Mouse (Mus musculus): ENCODE measurements around the gene Hlcs.

The Hlcs gene

DNA sequence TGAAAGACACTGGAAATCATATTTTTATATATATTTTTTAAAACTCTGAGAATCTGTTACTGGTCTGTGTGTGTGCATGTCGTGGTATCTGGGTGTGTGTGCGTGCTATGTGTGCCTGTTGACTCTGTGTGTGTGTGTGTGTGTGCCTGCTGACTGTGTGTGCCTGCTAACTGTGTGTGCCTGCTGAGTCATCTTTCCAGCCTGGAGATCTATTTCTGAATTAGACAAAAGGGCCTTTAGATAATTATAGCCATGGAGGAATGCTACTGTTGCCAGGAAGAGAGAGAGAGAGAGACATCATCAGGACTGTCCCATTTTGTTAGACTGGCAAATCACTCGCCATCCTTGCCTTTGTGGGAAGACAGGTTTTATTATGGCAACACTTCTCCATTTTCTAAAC is 103.7 kb downstream of the Hlcs start:
- in situ Hi-C loops (cut with MseI, MboI): no loop called here

DNA sequence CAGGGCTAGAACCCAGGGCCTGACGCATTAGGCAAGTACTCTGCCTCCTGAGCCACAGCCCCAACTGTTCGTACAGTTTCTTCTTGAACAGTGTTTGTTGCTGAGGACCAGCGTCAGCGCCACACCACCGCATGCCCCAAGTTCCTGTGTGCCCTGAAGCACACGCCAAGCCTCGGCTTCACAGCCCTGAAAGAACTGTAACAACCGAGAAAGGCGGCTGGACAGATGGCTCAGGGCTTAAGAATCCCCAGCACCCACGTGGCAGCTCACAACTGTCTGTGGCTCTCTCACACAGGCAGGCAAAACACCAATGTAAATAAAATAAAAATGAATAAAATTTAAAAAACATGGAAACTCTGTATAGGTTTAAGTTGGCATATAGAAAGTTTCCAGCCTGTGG is 104.5 kb downstream of the Hlcs start:
- in situ Hi-C loops (cut with MseI, MboI): no loop called here

DNA sequence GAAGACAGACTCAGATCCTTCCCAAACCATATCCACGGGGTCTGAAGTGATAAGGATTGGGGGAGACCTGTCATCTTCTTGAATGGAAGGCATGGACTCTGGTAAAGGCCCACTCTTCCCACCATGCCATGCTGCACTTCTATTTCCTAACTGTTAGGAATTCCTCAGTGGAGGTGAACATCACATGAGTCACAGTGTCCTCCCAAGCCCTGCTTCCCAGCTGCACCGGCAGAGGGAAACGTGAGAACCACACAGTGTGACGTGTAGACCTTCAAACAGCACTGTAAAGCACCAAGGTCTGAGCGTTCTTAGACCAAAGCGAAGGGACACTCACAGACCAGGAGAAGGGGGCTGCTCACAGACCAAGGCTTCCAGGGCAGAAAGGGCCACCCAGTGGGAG is 105.2 kb downstream of the Hlcs start:
- in situ Hi-C loops (cut with MseI, MboI): no loop called here

DNA sequence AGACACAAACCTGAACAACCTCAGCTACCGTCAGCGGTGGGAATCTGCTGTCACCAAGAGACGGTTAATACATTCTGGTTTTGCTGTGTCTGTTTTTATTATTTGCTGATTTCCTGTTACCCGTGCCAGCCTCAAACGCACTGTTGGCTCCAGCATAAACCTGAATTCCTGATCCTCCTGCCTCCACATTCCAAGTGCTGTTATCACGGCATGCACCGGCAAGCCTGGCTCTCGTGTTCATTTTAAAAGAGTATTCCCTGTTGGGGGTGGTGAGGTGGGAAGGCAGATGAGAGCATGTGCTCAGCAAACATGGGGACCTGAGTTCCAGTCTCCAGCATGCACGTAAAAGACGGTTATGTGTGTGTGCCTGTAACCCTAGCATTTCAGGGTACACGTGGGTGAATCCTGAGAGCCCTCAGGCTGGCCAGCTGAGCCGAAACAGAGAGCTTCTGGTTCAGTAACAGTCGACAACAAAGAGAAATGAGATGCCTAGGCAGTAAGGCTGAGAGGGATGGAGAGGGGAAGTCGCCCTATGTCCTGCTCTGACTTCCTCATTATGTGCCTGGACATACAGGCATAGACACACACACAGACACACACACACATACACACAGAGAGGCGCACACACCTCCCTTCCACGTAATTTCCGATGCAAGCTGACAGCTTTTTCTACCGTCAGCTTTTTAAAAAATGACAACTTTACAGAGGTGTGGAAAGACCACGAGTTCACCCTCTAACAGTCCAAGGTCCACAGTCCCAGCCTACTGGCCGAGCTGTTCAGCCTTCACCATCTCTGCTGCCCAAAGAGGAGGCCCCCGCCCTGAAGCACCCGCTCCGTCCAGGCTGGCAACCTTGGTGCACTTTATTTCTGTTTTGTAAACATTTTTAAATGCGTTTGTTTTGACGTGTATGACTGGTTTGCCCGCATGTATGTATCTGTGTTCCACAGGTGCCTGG is 107.6 kb downstream of the Hlcs start:
- in situ Hi-C loops (cut with MseI, MboI): no loop called here

DNA sequence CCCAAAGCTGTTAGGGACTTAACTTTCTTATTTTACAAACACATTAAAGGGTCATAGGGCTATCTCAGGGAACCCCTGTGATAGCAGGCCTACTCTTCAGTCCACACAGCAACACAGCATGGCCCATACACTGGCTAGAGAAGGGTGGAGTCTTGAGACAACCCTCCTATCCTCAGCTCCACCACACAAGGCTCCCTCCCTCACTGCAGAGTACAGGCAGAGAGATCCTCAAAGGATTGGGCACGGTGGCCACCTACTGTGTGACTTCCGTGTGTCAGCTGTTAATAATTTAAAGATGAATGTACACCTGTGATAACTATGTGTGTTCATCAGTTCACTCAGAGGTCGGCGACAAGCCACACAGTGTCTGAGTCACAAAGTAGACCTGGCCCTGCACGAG is 112.0 kb downstream of the Hlcs start:
- in situ Hi-C loops (cut with MseI, MboI): no loop called here

DNA sequence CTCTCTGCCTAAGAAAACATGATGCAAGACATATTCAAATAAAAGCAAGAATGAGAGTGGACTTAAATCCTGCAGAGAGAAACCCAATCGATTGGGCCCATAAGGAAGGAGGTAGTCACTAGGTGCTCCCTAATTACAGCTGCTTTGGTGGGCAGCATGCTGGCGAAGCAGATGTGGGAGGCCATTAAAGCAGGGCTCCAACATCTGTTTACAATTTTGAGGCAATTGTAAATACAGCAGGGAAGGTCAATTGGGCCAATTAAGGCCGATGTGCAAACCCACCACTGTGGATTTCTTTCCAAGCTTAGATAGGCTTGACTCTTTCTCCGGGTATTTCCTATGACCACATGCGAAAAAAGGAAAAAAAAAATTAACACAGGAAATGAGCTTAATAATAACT is 117.5 kb downstream of the Hlcs start:
- in situ Hi-C loops (cut with MseI, MboI): no loop called here

DNA sequence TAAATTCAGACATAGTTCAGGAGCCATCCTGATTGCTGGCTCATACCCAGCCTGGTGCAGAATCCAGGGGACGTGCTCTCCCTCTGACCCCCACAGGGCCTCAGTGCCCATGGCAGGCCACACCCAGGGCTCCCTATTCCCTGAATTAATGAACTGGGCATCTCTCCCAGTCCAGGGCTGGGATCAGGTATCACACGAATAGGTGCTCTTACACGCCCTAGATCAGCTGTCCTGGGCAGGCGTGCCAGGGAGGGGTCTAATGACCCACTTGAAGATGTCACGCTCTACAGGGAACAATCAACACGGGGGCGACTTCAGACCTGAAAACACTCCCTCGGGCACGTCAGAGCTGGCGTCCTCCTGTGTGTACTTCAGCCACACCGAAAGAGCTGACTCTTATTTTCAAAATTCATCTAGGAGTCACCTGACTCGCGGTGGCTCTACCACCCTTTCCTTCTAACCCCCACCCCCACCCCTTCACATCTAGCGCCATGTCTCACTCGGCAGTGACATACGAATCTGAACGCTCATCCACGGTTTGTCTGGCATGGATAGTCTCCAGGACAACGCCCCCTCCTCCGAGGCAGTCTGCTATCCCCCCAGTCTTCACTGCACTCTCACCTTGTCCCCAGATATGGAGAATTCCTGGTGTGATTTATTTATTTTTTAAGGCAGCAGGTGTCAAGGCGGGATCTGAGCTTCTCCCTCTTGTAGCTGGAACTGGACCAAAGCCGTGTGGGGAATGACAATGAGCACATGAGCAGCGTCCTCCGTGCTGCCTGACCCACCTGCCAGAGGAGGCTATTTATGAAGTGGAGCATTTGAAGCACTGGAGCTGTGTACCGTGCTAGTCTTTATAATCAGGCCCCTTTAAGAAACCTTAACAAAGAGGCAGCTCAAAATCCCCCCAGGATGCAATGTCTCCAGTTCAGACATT is 121.7 kb downstream of the Hlcs start:
- in situ Hi-C loops (cut with MseI, MboI): no loop called here

DNA sequence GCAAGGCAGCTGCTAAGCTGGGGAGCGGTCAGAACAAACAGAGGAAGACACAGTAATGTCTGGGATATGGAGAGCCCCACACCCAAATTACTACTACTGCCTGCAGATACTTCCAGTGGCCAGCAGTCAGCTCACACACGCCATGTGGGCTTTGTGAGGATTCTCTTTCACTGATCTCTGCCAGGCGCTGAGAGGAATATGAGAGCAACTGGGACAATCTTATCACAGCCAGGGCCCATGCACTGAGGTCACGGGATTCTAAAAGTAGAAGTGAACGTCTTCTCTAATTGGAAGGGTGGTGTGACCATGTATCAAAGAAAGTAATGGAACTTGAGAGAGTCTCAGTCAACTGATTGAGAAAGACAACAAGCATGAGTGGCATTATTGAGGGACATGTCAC is 123.1 kb downstream of the Hlcs start:
- in situ Hi-C loops (cut with MseI, MboI): no loop called here

DNA sequence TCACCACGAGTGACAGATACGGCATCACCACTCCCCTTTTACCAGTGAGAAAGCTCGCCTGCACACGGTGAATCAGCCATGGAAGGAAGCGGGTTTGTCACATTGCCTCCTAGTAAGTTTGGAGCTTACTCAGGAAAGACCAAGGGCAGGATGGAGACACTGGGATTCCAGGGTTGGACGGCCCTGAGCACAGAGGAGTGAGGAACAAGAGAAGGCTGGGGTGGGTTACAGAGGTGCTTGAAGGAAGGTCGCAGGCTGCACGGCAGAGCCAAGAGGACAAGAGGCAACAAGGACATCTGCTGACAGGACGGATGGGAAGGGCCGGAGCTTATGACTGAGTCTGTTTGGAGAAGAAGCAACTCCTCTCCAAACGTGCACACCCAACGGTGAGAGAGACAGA is 126.8 kb downstream of the Hlcs start:
- in situ Hi-C loops (cut with MseI, MboI): no loop called here

DNA sequence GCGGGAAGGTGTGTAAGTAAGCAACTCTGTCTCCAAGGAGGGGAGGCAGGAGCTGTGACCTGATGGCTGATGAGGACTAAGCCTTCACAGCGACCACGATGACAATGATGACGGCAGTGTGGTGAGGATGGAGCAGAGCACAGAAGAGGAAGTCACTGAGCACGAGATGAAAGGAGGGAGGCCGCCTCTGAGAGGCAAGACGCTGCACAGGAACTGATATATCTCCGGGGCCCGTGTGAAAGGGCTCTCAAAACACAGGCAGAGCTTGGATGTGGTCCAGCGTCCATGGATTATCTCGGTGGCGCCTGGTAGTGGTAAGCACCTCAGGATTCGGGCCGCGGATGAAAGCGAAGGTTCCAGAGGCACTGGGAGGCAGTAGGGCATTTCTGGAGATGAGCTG is 127.9 kb downstream of the Hlcs start:
- in situ Hi-C loops (cut with MseI, MboI): no loop called here

DNA sequence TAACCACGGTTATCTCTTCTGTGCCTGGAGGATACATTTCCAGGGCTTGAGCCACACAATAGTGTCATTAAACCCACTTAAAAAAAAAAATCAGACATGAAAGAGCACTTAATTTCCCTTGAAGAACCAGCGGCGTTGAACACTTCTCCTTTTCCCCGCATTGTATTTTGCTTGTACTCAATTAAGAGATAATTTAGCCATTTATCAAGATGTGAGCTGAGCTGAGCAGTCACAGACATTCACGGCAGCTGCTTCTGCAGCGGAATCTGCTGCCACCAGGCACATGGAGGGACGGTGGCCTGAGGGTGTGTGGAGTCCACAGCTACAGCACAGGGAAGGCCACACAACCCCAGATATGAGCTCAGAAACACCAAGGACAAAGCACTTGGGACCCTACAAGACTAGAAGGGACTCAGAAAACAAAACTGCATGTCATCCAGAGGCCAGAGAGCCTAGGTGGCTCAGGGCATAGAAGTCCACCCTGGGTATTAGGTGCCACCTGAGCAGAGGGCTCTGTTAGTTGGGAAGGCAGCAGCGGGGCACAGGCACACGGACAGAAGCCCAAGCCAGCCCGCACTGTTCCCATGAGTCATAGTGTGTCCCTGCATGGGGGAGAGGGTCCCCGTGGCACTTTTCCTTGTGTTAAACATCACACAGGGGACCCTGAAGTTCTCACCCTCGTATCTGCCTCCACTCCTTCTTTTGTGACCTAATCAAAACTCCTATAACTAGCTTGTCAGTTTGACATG is 133.1 kb downstream of the Hlcs start:
- in situ Hi-C loops (cut with MseI, MboI): no loop called here

DNA sequence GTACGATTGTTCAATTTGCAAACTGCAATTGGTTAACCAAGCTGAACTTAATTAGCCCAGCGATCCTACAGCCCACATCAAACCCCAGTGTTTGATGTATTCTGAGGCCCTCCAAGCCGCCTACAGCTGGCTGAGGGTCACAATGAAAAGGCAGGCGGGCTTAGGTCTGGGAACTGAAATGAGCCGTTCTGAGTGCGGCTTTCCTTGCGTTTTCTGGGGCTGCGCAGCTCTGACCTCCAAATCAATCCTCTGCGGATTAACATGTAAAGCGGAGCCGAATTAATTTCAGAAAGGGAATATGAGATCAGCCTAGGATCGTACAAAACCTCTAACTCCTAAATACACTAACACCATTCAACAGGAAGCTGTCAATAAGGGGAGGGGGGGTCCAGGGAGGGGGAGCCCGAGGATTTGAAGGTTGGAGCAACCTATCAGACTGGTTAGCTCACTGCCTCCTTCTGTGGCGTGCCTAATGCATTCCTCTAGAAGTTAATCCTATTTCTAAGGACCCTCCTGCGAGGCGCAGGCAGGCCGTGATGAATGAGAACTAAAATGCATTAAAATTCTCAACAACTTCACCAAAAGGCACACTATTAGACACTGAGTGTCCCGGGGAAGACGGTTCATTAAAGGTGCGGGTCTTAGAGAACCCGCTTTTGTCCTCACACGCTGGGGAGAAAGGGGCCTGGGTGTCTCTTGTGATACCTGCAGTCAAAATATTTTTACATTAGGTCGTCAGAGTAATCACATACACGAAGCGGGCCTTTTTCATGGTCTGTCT is 133.8 kb downstream of the Hlcs start:
- in situ Hi-C loops (cut with MseI, MboI): no loop called here

DNA sequence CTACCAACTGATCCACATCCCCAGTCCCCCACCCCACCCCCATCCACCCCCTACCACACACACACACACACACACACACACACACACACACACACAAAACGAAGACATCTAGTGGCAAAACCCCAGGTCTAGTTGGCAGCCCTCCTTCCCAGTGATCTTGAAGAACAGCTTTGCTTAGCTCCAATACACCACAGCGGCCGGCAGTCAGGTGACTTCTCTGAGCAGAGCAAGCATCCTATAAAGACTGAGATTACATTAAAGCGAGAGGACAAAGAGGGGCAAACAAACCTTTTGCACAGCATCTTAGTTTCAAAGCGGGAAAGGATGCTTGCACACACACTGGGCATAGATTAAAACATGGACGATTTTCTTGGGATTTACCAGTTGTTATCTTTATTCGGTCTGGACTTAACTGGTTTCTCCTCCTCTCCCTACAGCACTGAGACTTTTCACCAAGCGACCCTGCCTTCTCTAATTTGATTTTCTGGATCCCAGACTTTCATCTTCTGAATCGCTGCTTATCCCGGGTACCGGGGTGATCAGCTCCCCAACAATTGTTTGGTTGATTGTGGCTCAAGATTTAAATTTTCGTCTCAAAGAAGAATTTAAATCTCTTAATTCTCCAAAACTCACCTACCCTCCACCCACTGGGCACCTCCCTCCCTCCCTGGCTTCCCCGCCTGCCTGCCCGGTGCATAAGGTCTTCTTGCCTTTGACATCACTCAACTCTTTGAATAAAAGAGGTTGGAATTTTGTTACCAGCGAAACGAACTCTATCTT is 134.7 kb downstream of the Hlcs start:
- in situ Hi-C loops (cut with MseI, MboI): no loop called here

DNA sequence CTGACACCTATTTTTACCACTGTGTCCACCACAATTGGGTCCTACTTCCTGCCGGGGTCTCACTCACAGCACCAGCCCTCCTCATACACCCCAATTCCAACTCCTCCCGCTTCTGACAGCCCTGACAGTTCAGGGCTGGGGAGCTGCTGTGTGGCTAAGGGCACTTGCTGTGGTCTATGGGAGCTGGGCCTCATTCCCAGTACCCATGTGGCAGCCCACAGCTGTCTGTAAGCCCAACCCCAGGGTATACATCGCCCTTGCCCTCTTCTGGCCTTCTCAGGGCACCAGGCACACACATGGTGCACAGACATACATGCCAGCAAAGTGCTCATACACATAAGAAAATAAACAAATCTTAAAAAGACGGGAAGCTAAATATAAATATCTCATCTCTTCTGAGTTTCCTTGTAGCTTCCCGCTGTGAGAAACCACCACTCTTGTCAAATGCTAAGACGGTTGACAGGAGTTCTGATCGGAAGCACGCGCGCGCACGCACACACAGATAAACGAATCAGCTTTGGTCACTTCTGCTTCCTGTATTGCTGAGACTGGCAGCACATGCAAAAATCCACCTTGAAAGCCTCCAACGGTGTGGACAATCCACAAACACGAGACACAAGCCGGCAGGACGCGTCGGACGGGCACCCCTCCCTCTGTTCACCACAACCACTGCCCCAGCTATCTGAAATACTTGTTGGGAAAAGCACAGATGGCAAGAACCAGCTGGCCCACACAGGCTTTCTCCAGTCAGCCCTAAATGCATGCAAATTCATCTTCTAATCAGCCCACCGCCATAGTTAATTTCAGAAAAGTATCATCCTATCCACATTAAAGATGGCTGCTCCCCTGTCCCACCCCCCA is 136.1 kb downstream of the Hlcs start:
- in situ Hi-C loops (cut with MseI, MboI): no loop called here

DNA sequence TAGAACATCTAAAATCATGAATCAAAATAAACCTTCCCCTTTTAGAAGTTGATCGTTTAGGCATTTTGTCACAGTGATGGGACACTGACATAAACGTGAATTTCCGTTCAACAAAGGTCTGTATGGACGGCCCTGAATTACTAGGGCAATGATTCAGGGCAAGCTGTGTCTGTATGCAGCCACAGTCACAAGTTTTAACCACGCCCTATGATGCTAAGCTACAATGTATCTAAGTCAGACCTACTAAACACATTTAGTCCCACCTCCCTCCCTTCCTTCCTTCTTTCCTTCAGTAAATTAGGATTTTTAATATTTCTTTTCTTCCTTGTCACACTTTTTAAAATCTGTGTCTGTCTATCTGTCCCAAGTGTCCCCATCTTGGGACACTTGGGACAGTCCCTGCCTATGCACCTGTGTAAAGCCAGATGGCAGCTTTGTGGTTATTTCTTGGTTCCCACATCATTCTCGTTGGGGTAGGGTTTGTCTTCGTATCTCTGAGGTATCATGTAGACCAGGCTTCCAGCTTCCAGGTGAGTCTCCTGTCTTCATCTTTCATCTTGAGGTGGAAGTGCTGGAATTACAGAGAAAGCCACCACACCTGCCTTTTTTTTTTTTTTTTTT is 137.9 kb downstream of the Hlcs start:
- in situ Hi-C loops (cut with MseI, MboI): no loop called here

DNA sequence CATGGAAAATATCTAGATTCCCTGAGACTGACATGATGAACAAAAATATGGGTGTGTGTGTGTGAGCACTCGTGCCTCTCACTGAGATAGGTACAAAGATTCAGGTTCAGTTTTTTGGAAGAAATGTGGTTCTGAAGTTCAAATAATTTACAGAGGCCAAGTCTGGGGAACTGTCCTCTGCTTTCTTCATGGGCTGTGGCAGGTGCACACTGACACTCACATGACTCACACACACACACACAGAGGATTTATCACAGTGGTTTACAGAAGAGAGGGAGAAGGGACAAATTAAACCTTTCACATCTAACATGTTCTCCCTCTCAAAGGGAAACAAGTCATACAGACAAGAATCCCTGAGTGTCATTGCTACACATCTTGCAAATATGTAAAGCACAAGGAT is 140.0 kb downstream of the Hlcs start:
- in situ Hi-C loops (cut with MseI, MboI): no loop called here

DNA sequence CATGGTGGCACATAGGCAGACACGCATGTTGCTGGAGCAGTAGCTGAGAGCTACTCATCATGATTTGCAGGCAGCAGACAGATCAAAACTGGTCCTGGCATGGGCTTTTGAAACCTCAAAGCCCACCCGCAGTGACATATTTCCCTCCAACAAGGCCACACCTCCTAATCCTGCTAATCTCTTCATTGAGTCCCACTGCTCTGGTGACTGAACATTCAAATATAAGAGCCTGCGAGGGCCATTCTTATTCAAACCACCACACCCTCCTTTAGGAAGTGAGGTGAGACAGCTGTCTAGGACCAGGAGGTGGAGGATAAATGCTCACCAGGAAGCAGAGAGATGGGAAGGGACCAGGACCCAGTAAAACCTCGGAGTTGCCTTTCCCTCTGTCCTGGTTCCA is 143.2 kb downstream of the Hlcs start:
- in situ Hi-C loops (cut with MseI, MboI): no loop called here

DNA sequence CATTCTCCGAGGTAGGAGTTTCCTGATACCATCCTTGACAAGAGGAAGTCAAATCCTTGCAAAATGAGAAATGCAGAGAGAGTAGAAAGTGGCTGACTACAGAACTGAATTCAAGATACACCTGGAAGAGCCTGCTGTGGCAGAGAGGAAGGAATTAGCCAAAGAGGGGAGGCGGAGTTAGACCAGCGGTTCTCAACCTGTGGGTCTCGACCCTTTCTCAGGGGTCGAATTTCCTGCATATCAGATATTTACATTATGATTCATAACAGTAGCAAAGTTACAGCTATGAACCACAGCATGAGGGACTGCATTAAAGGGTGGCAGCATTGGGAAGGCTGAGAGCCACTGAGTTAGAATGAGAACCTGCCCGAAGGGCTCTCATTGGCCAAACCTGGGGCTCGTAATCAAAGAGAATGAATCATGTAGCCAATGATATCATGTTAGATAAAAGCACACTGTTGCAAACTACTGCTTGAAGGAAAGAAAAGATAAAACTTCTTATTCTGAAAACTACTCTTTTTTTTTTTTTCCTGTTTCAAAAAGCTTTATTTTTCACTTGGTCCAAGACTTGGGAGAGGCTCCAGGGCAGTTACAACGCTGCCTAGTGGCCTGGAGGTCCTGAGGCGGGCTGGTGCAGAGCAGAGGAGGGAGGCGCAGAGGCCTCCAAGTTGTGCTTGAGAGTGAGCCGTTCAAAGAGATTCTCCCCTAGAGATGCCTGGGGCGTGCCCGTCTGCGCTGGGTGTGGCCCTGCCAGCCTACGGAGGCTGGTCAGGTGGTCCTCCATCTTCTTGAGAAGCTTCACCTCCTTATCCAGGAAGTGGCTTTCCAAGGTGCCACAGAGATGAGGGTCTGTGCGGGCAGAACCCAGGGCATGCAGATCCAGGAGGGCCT is 144.5 kb downstream of the Hlcs start:
- in situ Hi-C loops (cut with MseI, MboI): no loop called here

Measured in mouse trophoblast stem cell (cell line).